ENCODE assay signal across 14 mouse cellular contexts in the genomic region with DNA sequence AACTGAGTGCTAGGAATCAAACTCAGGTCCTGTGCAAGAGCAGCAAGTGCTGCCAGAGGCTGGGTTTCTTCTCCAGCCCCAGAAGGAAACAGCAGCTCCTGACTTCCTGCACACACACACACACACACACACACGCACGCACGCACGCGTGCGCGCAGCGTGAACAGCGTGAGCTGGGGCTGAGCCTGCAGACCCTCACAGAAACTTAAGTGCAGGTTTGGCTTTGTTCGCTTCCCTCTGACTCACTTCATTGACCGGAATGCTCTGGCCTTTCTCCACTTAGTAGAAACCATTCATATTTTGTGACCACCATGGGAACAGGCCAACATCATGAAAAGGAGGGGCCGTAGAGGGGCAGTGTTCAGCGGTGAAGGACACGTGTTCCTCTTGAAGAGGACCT. TPM values are rescaled to one million over a fixed set of nuclear protein-coding genes. Genes with fewer than 3 reads are reported as not detected.
DNase-seq lines count a peak whose midpoint lies in the region; ATAC-seq lines count a peak whose summit lies in the region.
"Had no signal": no experiment of that assay in that cellular context is flagged by ENCODE, and none has a peak within 500 bp of the region (broad histone marks: within the 10 kb centered on the region; RNA-seq: fewer than 3 reads in every experiment).

No protein-coding gene starts in this region.

- no peaks in the 10 kb centered on the region for H3K36me3 ChIP-seq in kidney, embryonic 16.5 days (ENCODE audit: insufficient read depth, low read length)
- no peaks in the 10 kb centered on the region for H3K36me3 ChIP-seq in macrophage (ENCODE audit: inconsistent target)
- H3K36me3 ChIP-seq: forebrain, embryonic 10.5 days; hindbrain, embryonic 12.5 days; intestine, embryonic 15.5 days had no signal

- 0 out of 2 replicates have a peak overlapping the region, but pooled peaks have one; percentile 18 for H3K27ac ChIP-seq in kidney, embryonic 16.5 days (ENCODE audit: low read length)
- H3K27ac ChIP-seq in macrophage, result 0 out of 2 replicates have a peak overlapping the region, but pooled peaks have one; percentile 14
- H3K27ac ChIP-seq: embryonic facial prominence, embryonic 12.5 days; forebrain, embryonic 10.5 days; hindbrain, embryonic 12.5 days; intestine, embryonic 15.5 days had no signal

- H3K4me2 ChIP-seq in kidney, embryonic 16.5 days (replicated peaks; ENCODE audit: low read depth, low read length), result no peak overlapping the region
- H3K4me2 ChIP-seq: embryonic facial prominence, embryonic 12.5 days; hindbrain, embryonic 12.5 days; intestine, embryonic 15.5 days had no signal

- H3K9ac ChIP-seq in kidney, embryonic 16.5 days (replicated peaks; ENCODE audit: low read length), result no peak overlapping the region
- H3K9ac ChIP-seq: embryonic facial prominence, embryonic 12.5 days; hindbrain, embryonic 12.5 days; intestine, embryonic 15.5 days had no signal

- WGBS in kidney, embryonic 16.5 days, result 82% methylated on average over 14 of the region's 14 CpGs
- WGBS in macrophage (ENCODE audit: missing documents), result 77% methylated on average over 14 of the region's 14 CpGs

- no peaks in the 10 kb centered on the region for H3K9me3 ChIP-seq in kidney, embryonic 16.5 days (ENCODE audit: low read length)
- H3K9me3 ChIP-seq: embryonic facial prominence, embryonic 12.5 days; forebrain, embryonic 10.5 days; hindbrain, embryonic 12.5 days; intestine, embryonic 15.5 days had no signal

- no peak for ATAC-seq in kidney, embryonic 16.5 days (ENCODE audit: low FRiP score, low TSS enrichment)
- ATAC-seq: intestine, embryonic 15.5 days had no signal

- no peaks in the 10 kb centered on the region for H3K27me3 ChIP-seq in kidney, embryonic 16.5 days (ENCODE audit: insufficient read depth, low read length)
- H3K27me3 ChIP-seq: embryonic facial prominence, embryonic 12.5 days; hindbrain, embryonic 12.5 days; intestine, embryonic 15.5 days had no signal

- no peak overlapping the region for H3K4me3 ChIP-seq in kidney, embryonic 16.5 days (ENCODE audit: low read length)
- no peak overlapping the region for H3K4me3 ChIP-seq in macrophage (ENCODE audit: inconsistent target)
- H3K4me3 ChIP-seq: embryonic facial prominence, embryonic 12.5 days; forebrain, embryonic 10.5 days; hindbrain, embryonic 12.5 days; intestine, embryonic 15.5 days had no signal

- no peaks in the 10 kb centered on the region for H3K79me2 ChIP-seq in macrophage (ENCODE audit: inconsistent target)

- DNase-seq in kidney, postnatal 4 days, result no peak
- DNase-seq in 416B (ENCODE audit: low read depth), result peak; percentile 39
- peak; percentile 28 for DNase-seq in T-cell, adult 2 months (ENCODE audit: low spot score)
- no peak for DNase-seq in left cerebral cortex, adult 18-20 months (ENCODE audit: low spot score in 2 of 2)
- no peak for DNase-seq in embryo, embryonic 9.5 days (ENCODE audit: extremely low spot score)
- DNase-seq: adrenal gland, postnatal 14 days; cerebellum, postnatal 14 days; gastrocnemius, postnatal 36 days had no signal

- H3K4me1 ChIP-seq in kidney, embryonic 16.5 days (ENCODE audit: insufficient read depth, low read length), result peaks cover 12% of the 10 kb centered on the region
- H3K4me1 ChIP-seq: embryonic facial prominence, embryonic 12.5 days had no signal

RNA-seq across cellular contexts. Expression of gene Foxj1, which starts 33.9 kb away (rescaled TPM):
- 2.7 and 3.5 TPM in 2 replicates for polyA plus RNA-seq in kidney, embryonic 16.5 days (2015; fragmentation: Nextera tagmentation; extraction: Ambion mirVana)
- under 1 TPM in 4 of 26 experiments, not detected in 22; 0.25 to 0.65 (median 0.31) TPM for total RNA-seq in macrophage (2018; cell fraction: chromatin; rRNA removed)
- under 1 TPM in 11 of 26 experiments, not detected in 15; 0.03 to 0.10 (median 0.09) TPM for total RNA-seq in macrophage (2018; cell fraction: cytosol; rRNA removed)
- total RNA-seq in macrophage (2018; cell fraction: nucleus; rRNA removed), result under 1 TPM in 8 of 26 experiments, not detected in 18; 0.21 to 0.93 (median 0.27) TPM
- not detected in 3 replicates for polyA plus RNA-seq in macrophage (2018)
- total RNA-seq in left cerebral cortex, adult 18-20 months (2021), result 1 to 10 TPM; 3.8 to 3.9 TPM
- total RNA-seq: gastrocnemius, postnatal 36 days had no signal

RNA-seq across cellular contexts. Expression of gene Rnf157, which starts 43.8 kb away (rescaled TPM):
- 6.1 and 6.8 TPM in 2 replicates for polyA plus RNA-seq in kidney, embryonic 16.5 days (2015; fragmentation: Nextera tagmentation; extraction: Ambion mirVana)
- total RNA-seq in macrophage (2018; cell fraction: chromatin; rRNA removed), result 10 to 100 TPM in 22 of 26 experiments, 1 to 10 TPM in 4; 3.1 to 61.4 (median 29.3) TPM
- 10 to 100 TPM; 10.5 to 18.6 (median 14.5) TPM for total RNA-seq in macrophage (2018; cell fraction: cytosol; rRNA removed)
- 10 to 100 TPM in 20 of 26 experiments, 1 to 10 TPM in 6; 6.5 to 53.5 (median 18.2) TPM for total RNA-seq in macrophage (2018; cell fraction: nucleus; rRNA removed)
- 12.1 to 23.4 TPM (median 14.0 TPM) in 3 replicates for polyA plus RNA-seq in macrophage (2018)
- total RNA-seq in left cerebral cortex, adult 18-20 months (2021), result 100 to 1,000 TPM; 256 to 274 TPM

Comparison
In these comparisons a context has a peak if more than half of its experiments do, and no peak if none do; other contexts are left out.
1. DNase-seq: peak in 416B (single experiment) and T-cell, adult 2 months (single experiment); none in kidney, postnatal 4 days (0 of 2), left cerebral cortex, adult 18-20 months (0 of 2) and embryo, embryonic 9.5 days (single experiment).